Mouse (Mus musculus): Measurements from ENCODE around the gene Tmem8b. TPM values are rescaled to one million over a fixed set of nuclear protein-coding genes. Genes with fewer than 3 reads are reported as not detected.

The Tmem8b gene
- 10 to 100 TPM; 65.1 to 67.9 TPM for total RNA-seq (2021)

- intact Hi-C loops (cut with DNase I): no loop called here
Measured at GRCm38 (mm10) chr4:43668782-43669427, at the start of gene Tmem8b, which contains the start of gene Fam221b. TSS of gene Tmem8b (plus strand) at chr4:43668971. TSS of gene Fam221b (minus strand) at chr4:43669145.

GRCm38 (mm10) chr4:43620146-43620778 is 48.5 kb upstream of the Tmem8b start:
- DNase-seq (ENCODE audit: low spot score in 2 of 2): no peak
- intact Hi-C loops (cut with DNase I): no loop called here

More at GRCm38 (mm10) chr4:43668782-43669427, at the start of gene Tmem8b, which contains the start of gene Fam221b:
- peak; percentile 90 to 92 for DNase-seq (ENCODE audit: low spot score in 2 of 2)

GRCm38 (mm10) chr4:43629106-43629817 is 39.5 kb upstream of the Tmem8b start:
- intact Hi-C loops (cut with DNase I): loop anchor here (5.0 kb wide), 1 partner anchor 233 kb away; no protein-coding TSS in a partner anchor
- no peak for DNase-seq (ENCODE audit: low spot score in 2 of 2)

- DNase-seq (ENCODE audit: low spot score in 2 of 2): peak; percentile 76 to 85
- intact Hi-C loops (cut with DNase I): loop anchor here (1.0 to 2.0 kb wide), 3 partner anchors 27 to 81 kb away; partner anchors contain the start of gene Hint2
Measured at GRCm38 (mm10) chr4:43630030-43630581, 38.7 kb upstream of the Tmem8b start.

GRCm38 (mm10) chr4:43630671-43631045 is 38.1 kb upstream of the Tmem8b start:
- DNase-seq (ENCODE audit: low spot score in 2 of 2): no peak
- intact Hi-C loops (cut with DNase I): loop anchor here (1.0 to 2.0 kb wide), 3 partner anchors 26 to 81 kb away; partner anchors contain the start of gene Hint2

GRCm38 (mm10) chr4:43631046-43631955 is 37.5 kb upstream of the Tmem8b start, which contains the start of gene Npr2:
TSS of gene Npr2 (plus strand) at chr4:43631935.
- peak; percentile 46 to 60 for DNase-seq (ENCODE audit: low spot score in 2 of 2)
- intact Hi-C loops (cut with DNase I): loop anchor here (2.0 kb wide), 2 partner anchors 26 to 36 kb away; partner anchors contain the start of gene Hint2

- peak; percentile 21 to 36 for DNase-seq (ENCODE audit: low spot score in 2 of 2)
- intact Hi-C loops (cut with DNase I): loop anchor here (2.0 kb wide), 2 partner anchors 25 to 35 kb away; partner anchors contain the start of gene Hint2
Measured at GRCm38 (mm10) chr4:43631956-43632920, 36.5 kb upstream of the Tmem8b start.

GRCm38 (mm10) chr4:43633296-43633695 is 35.5 kb upstream of the Tmem8b start:
- peak in 1 of 2 experiments; percentile 3 for DNase-seq (ENCODE audit: low spot score in 2 of 2)
- intact Hi-C loops (cut with DNase I): no loop called here

- DNase-seq (ENCODE audit: low spot score in 2 of 2): peak in 1 of 2 experiments; percentile 1
- intact Hi-C loops (cut with DNase I): no loop called here
Measured at GRCm38 (mm10) chr4:43633736-43634135, 35.0 kb upstream of the Tmem8b start.

GRCm38 (mm10) chr4:43634621-43635374 is 34.0 kb upstream of the Tmem8b start:
- intact Hi-C loops (cut with DNase I): no loop called here
- peak in 1 of 2 experiments; percentile 1 for DNase-seq (ENCODE audit: low spot score in 2 of 2)

- DNase-seq (ENCODE audit: low spot score in 2 of 2): peak in 1 of 2 experiments; percentile 1
- intact Hi-C loops (cut with DNase I): no loop called here
Measured at GRCm38 (mm10) chr4:43636751-43637150, 32.0 kb upstream of the Tmem8b start.

- DNase-seq (ENCODE audit: low spot score in 2 of 2): no peak
- intact Hi-C loops (cut with DNase I): no loop called here
Measured at GRCm38 (mm10) chr4:43640076-43640475, 28.7 kb upstream of the Tmem8b start.

- intact Hi-C loops (cut with DNase I): no loop called here
Measured at GRCm38 (mm10) chr4:43640491-43640890, 28.3 kb upstream of the Tmem8b start.

GRCm38 (mm10) chr4:43649783-43650182 is 19.0 kb upstream of the Tmem8b start:
- intact Hi-C loops (cut with DNase I): no loop called here
- no peak for DNase-seq (ENCODE audit: low spot score in 2 of 2)

More at GRCm38 (mm10) chr4:43640491-43640890, 28.3 kb upstream of the Tmem8b start:
- no peak for DNase-seq (ENCODE audit: low spot score in 2 of 2)

- DNase-seq (ENCODE audit: low spot score in 2 of 2): no peak
- intact Hi-C loops (cut with DNase I): no loop called here
Measured at GRCm38 (mm10) chr4:43652726-43653125, 16.0 kb upstream of the Tmem8b start.

GRCm38 (mm10) chr4:43653161-43654015 is 15.4 kb upstream of the Tmem8b start, which contains the start of gene Spag8:
TSS of gene Spag8 (minus strand) at chr4:43653594.
- intact Hi-C loops (cut with DNase I): no loop called here
- peak in 1 of 2 experiments; percentile 42 for DNase-seq (ENCODE audit: low spot score in 2 of 2)
